Mouse (Mus musculus) cerebellum, postnatal 4 days (tissue): Measurements from ENCODE around the gene Usp17lc.
"Not testable (repeated sequence)": the region's sequence is repeated elsewhere in the genome, so short reads cannot be mapped to it uniquely, and the experiment has no call there.

ENCODE experiments used
- DNase-seq, 2 experiments: peaks; one replicate each; pipeline ENCODE4 v3.0.0; 2022; ENCODE audit warnings: low spot score in 2 of 2, mixed read lengths in 1 of 2

Usp17lc gene

DNA sequence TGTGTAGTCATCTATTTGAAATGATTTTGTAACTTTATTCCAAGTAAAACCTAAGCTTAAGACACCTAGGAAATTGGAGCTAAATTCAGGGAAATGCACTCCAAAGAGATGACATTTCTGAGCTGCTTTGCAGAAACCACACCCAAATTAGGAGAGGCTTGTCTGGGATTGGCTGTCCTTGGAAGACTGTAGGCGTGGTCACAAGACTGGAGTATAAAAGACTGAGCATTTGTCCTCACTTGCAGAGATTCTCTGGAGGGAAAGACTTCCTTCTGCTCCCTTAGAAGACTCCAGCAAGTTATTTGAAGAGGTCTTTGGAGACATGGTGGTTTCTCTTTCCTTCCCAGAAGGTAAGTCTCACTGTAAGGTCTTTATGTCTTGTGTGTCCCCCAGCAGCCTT, at the start of gene Usp17lc:
Gene Usp17lc (plus strand): TSS at position 301 of the 400 bp plus-strand sequence.
- not testable (repeated sequence) for DNase-seq

DNA sequence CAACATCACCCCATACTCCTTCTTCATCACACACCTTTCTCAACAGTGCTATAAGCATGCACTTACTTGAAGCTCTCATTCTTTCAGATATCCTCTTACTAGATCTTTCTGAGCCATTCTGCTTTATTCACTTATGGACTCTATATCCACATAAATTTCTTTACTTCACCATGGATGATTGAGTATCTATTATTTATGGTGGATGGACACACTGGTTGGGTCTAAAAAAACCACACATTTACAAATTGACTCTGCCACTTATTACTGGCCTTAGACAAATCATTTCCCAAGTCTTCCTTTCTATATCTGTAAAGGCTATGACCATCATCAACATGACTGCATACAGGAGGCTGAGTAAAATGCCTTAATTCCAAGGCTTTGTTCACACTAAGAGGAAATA, 28.8 kb upstream of the Usp17lc start, which contains the start of gene Olfr603:
Gene Olfr603 (minus strand): TSS at position 101 of the 400 bp plus-strand sequence.
- no peak for DNase-seq

DNA sequence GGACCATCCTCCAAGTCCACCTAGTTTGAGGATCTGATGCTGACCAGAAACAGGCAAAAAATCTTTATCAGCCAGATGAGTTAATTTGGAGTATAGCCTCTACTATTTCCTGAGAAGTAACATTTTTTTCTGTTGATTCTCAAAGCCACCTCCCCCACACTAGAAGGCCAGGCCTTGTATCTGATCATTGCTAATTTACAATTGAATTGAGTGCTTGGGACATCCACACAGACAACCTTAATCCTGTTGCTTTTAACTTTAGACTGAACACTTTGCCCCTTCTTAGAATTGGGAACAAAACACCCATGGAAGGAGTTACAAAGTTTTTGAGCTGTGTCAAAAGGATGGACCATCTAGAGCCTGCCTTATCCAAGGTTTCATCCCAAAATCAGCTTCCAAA, 17.1 kb upstream of the Usp17lc start:
- no peak for DNase-seq

DNA sequence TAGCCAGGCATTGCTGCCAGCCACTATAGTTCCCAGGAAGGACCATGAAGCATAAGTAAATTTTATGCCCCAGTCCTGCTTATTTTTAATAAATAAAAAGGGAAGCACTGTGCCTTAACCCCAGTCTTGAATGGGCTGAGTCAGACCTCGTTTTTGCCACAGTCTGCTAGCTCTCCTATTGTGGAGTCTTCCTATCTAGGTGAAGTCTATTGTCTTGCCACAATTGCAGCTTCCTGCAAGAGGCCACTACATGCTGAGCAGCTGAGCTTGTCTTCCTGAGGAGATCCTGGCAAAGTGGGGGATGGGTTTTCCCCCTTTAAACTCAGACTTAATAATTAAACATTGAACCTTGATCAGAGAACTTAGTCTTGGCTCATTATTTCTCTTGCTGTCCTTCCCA, 15.9 kb upstream of the Usp17lc start:
- DNase-seq = no peak

DNA sequence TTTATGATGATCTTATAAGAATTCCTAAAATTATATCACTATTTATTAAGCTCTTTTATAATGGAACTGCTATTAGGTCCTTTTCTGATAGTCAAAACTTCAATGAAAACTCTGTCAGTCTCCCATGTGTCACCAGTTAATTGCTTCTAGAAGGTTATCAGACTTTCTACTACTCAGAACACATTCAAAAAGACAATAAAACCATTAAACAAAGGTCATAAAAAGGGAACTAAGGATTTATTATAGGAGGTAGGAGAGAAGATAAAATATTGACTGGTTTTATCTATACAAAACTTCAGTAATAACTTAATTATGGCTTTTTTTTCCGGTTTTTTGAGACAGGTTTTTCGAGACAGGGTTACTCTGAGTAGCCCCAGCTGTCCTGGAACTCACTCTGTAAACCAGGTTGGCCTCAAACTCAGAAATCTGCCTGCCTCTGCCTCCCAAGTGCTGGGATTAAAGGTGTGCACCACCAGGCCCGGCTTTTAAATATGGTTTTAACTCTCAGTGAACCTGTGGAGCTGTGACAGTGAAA, 8.3 kb upstream of the Usp17lc start:
- not testable (repeated sequence) for DNase-seq

DNA sequence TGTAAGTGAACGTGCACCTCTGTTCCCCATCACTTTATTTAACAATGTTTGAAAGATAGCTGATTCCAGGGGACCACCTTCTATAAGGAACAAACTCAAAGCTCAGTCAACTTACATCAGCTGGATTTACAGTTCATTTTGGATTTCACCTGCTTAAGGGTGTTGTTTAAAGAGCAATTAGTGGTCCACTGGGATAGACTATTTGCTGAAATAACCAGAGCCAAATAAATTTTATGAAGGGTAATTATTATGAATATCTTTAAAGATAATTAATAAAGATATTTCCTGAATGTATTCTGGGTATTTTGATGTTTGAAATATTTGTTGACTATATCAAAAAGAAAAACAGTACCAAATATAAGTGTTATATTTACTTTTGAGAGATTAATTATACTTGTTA, 30.5 kb downstream of the Usp17lc start, which contains the start of gene Olfr605:
Gene Olfr605 (minus strand): TSS at position 101 of the 400 bp plus-strand sequence.
- DNase-seq = no peak

DNA sequence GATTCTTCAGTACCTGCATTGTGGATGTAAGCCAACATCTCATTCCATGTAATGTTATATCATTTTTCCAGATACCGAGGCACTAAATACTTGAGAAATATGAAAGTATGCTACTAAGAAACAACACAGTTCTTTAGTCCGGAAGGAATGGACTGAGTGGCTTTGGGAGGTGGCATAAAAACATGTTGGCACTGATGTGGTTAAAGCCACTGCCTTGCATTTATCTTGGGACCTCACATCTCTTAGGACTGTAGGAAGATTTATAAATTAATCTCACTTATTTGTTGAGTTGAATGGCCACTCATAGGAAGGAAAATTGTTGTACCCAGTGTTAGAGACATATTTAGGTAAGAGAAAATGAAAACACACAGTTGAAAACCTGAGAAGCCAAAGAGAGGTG, 33.9 kb downstream of the Usp17lc start, which contains the start of gene Olfr606:
Gene Olfr606 (plus strand): TSS at position 301 of the 400 bp plus-strand sequence.
- DNase-seq = no peak

DNA sequence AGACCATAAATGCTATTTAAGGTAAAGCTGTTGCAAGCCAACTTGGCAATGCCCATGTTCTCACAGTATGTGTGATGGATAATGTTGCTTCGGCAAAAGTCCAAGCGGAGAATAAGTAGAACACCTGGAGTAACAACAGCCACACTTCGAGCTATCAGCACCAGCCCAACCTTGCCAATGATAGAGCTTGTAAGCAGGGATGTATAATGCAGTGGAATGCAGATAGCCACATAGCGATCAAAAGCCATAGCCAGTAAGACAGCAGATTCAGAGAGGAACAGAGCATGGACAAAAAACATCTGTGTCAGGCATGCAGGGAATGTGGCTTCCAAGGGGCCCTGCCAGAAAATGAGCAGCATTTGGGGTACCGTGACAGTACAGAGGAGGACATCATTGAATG, 45.7 kb downstream of the Usp17lc start:
- no peak for DNase-seq
